In genomic region chr19:8880311-8881033, GRCm38 (mm10) we compare ENCODE assay signal across 8 mouse cellular contexts. TPM values are rescaled to one million over a fixed set of nuclear protein-coding genes. Genes with fewer than 3 reads are reported as not detected.
DNase-seq lines count a peak whose midpoint lies in the region; ATAC-seq and TF ChIP-seq lines count a peak whose summit lies in the region.

Gene Uqcc3 (minus strand): TSS chr19:8880923.

- peaks cover 11% of the 10 kb centered on the region for H3K4me1 ChIP-seq in embryonic facial prominence, embryonic 10.5 days
- H3K4me1 ChIP-seq in intestine, postnatal 0 days (replicated peaks; ENCODE audit: control insufficient read depth, insufficient read depth, low read length): no peaks in the 10 kb centered on the region
- peaks cover 15% of the 10 kb centered on the region for H3K4me1 ChIP-seq in midbrain, embryonic 10.5 days

- peak; percentile 95 for DNase-seq in adrenal gland, postnatal 14 days
- DNase-seq in embryonic facial prominence, embryonic 10.5 days (ENCODE audit: low spot score): peak; percentile 87
- no peak for DNase-seq in gonadal fat pad, adult 2 months (ENCODE audit: low read depth)
- peak; percentile 89 to 90 for DNase-seq in left cerebral cortex, postnatal 36 days (ENCODE audit: low spot score in 2 of 2)
- DNase-seq in midbrain, embryonic 10.5 days (ENCODE audit: low spot score): peak; percentile 83
- DNase-seq in right cerebral cortex, postnatal 36 days (ENCODE audit: low spot score in 2 of 2): peak; percentile 86 to 88
- peak; percentile 85 to 87 for DNase-seq in urinary bladder, postnatal 4 days (ENCODE audit: low spot score in 2 of 2)

- peak; percentile 93 for ATAC-seq in intestine, postnatal 0 days

- peaks cover 37% of the 10 kb centered on the region for H3K36me3 ChIP-seq in embryonic facial prominence, embryonic 10.5 days (replicated peaks)
- H3K36me3 ChIP-seq in intestine, postnatal 0 days (ENCODE audit: control insufficient read depth, insufficient read depth): peaks cover 20% of the 10 kb centered on the region
- peaks cover 39% of the 10 kb centered on the region for H3K36me3 ChIP-seq in midbrain, embryonic 10.5 days

- peak within 1 kb of the TSS; percentile 81 for H3K4me2 ChIP-seq in intestine, postnatal 0 days (replicated peaks; ENCODE audit: low read depth)

- H3K27ac ChIP-seq in embryonic facial prominence, embryonic 10.5 days (replicated peaks): peak within 1 kb of the TSS; percentile 92
- peak within 1 kb of the TSS; percentile 55 for H3K27ac ChIP-seq in intestine, postnatal 0 days (ENCODE audit: low read depth, low read length)
- H3K27ac ChIP-seq in midbrain, embryonic 10.5 days (replicated peaks): peak within 1 kb of the TSS; percentile 89

- no peaks in the 10 kb centered on the region for H3K27me3 ChIP-seq in embryonic facial prominence, embryonic 10.5 days (replicated peaks; ENCODE audit: low read depth, poor library complexity, severe bottlenecking)
- no peaks in the 10 kb centered on the region for H3K27me3 ChIP-seq in intestine, postnatal 0 days (replicated peaks; ENCODE audit: control insufficient read depth, insufficient read depth, low read length)
- H3K27me3 ChIP-seq in midbrain, embryonic 10.5 days (ENCODE audit: low read depth, poor library complexity, severe bottlenecking): no peaks in the 10 kb centered on the region

- no peaks in the 10 kb centered on the region for H3K9me3 ChIP-seq in embryonic facial prominence, embryonic 10.5 days
- H3K9me3 ChIP-seq in intestine, postnatal 0 days (ENCODE audit: control insufficient read depth): no peaks in the 10 kb centered on the region
- H3K9me3 ChIP-seq in midbrain, embryonic 10.5 days (replicated peaks): no peaks in the 10 kb centered on the region

- intact Hi-C loops in left cerebral cortex, postnatal 36 days (cut with DNase I): no loop called here

- no peak for TF ChIP-seq CTCF in intestine, postnatal 0 days (IDR thresholded peaks at IDR 0.05; ENCODE audit: low read depth)

- H3K9ac ChIP-seq in intestine, postnatal 0 days (ENCODE audit: low read depth, low read length): peak within 1 kb of the TSS; percentile 78

- under 1% methylated on average over 42 of the region's 42 CpGs for WGBS in embryonic facial prominence, embryonic 10.5 days
- WGBS in intestine, postnatal 0 days: under 1% methylated on average over 42 of the region's 42 CpGs
- WGBS in midbrain, embryonic 10.5 days: under 1% methylated on average over 42 of the region's 42 CpGs

- H3K4me3 ChIP-seq in embryonic facial prominence, embryonic 10.5 days: peak within 1 kb of the TSS; percentile 94
- H3K4me3 ChIP-seq in intestine, postnatal 0 days (ENCODE audit: low read depth, low read length): peak within 1 kb of the TSS; percentile 61
- H3K4me3 ChIP-seq in midbrain, embryonic 10.5 days: peak within 1 kb of the TSS; percentile 78

RNA-seq across cellular contexts. Expression of gene Uqcc3, which starts in this region (rescaled TPM):
- 80.7 and 82.8 TPM in 2 replicates for total RNA-seq in adrenal gland, postnatal 14 days (2021)
- 59.0 and 62.0 TPM in 2 replicates for polyA plus RNA-seq in embryonic facial prominence, embryonic 10.5 days (2016; fragmentation: Nextera tagmentation; extraction: Ambion mirVana)
- polyA plus RNA-seq in gonadal fat pad, adult 2 months (2012; rRNA removed): 37.9 and 50.6 TPM in 2 replicates
- 65.4 and 67.9 TPM in 2 replicates for polyA plus RNA-seq in intestine, postnatal 0 days (2015; fragmentation: Nextera tagmentation; extraction: Ambion mirVana)
- total RNA-seq in left cerebral cortex, postnatal 36 days (2021): 10 to 100 TPM; 32.1 to 39.8 TPM
- 58.2 and 61.1 TPM in 2 replicates for polyA plus RNA-seq in midbrain, embryonic 10.5 days (2016; fragmentation: Nextera tagmentation; extraction: Ambion mirVana)
